18 mouse cellular contexts compared by ENCODE assay signal in genomic region chr6:39268647-39269428, GRCm38 (mm10).
A peak's percentile ranks its signal among the peaks of the same experiment; 100 is the strongest.
DNase-seq lines count a peak whose midpoint lies in the region; ATAC-seq lines count a peak whose summit lies in the region.
"Had no signal": no experiment of that assay in that cellular context is flagged by ENCODE, and none has a peak within 500 bp of the region (broad histone marks: within the 10 kb centered on the region; RNA-seq: fewer than 3 reads in every experiment).

No protein-coding gene starts in this region.

- 11% methylated on average over 7 of the region's 8 CpGs for WGBS in lung, embryonic 16.5 days
- WGBS in intestine, embryonic 16.5 days, result 20% methylated on average over 8 of the region's 8 CpGs
- 18% methylated on average over 8 of the region's 8 CpGs for WGBS in stomach, embryonic 16.5 days
- WGBS in hindbrain, embryonic 12.5 days, result 24% methylated on average over 7 of the region's 8 CpGs

- no peaks in the 10 kb centered on the region for H3K36me3 ChIP-seq in lung, embryonic 16.5 days (ENCODE audit: control insufficient read depth, insufficient read depth, low read length)
- H3K36me3 ChIP-seq in intestine, embryonic 16.5 days (ENCODE audit: control insufficient read depth, insufficient read depth, low read length), result no peaks in the 10 kb centered on the region
- H3K36me3 ChIP-seq in stomach, embryonic 16.5 days (ENCODE audit: control insufficient read depth, insufficient read depth, low read length), result no peaks in the 10 kb centered on the region
- no peaks in the 10 kb centered on the region; the same call in 1 of the 2 replicates for H3K36me3 ChIP-seq in hindbrain, embryonic 12.5 days
- H3K36me3 ChIP-seq: embryonic facial prominence, embryonic 13.5 days; liver, embryonic 13.5 days; neural tube, embryonic 12.5 days had no signal

- H3K9me3 ChIP-seq in lung, embryonic 16.5 days (ENCODE audit: control insufficient read depth, low read length), result 0 out of 2 replicates have a peak, but pooled peaks cover 4% of the 10 kb centered on the region
- H3K9me3 ChIP-seq in intestine, embryonic 16.5 days (ENCODE audit: control insufficient read depth, low read length), result no peaks in the 10 kb centered on the region
- H3K9me3 ChIP-seq in stomach, embryonic 16.5 days (replicated peaks; ENCODE audit: control insufficient read depth, low read length), result no peaks in the 10 kb centered on the region
- 0 out of 2 replicates have a peak, but pooled peaks cover 3% of the 10 kb centered on the region for H3K9me3 ChIP-seq in hindbrain, embryonic 12.5 days (replicated peaks)
- H3K9me3 ChIP-seq: embryonic facial prominence, embryonic 13.5 days; liver, embryonic 13.5 days; neural tube, embryonic 12.5 days had no signal

- DNase-seq in lung, postnatal 4 days, result no peak
- peak; percentile 55 for DNase-seq in ZHBTc4 (ENCODE audit: low read depth, low spot score)
- no peak for DNase-seq in layer of hippocampus, postnatal 36 days
- DNase-seq in ovary, postnatal 10 days (ENCODE audit: low spot score), result no peak
- DNase-seq: adrenal gland, postnatal 10 days; kidney, adult 9 months; left cerebral cortex, postnatal 4 days; liver, embryonic 13.5 days; thymus, postnatal 14 days had no signal

- H3K4me2 ChIP-seq in lung, embryonic 16.5 days (ENCODE audit: low read depth, low read length), result no peak overlapping the region
- H3K4me2 ChIP-seq in intestine, embryonic 16.5 days (ENCODE audit: low read depth, low read length), result no peak overlapping the region
- H3K4me2 ChIP-seq in stomach, embryonic 16.5 days (ENCODE audit: low read depth, low read length), result no peak overlapping the region; the same call in 1 of the 2 replicates
- H3K4me2 ChIP-seq in hindbrain, embryonic 12.5 days (replicated peaks), result no peak overlapping the region
- H3K4me2 ChIP-seq: embryonic facial prominence, embryonic 13.5 days; hindbrain, embryonic 14.5 days; liver, embryonic 13.5 days; neural tube, embryonic 12.5 days had no signal

- peak; percentile 13; the same call in 1 of the 2 replicates for ATAC-seq in lung, embryonic 16.5 days (ENCODE audit: low read depth)
- peak; percentile 26; the same call in 1 of the 2 replicates for ATAC-seq in intestine, embryonic 16.5 days
- peak; percentile 38 for ATAC-seq in stomach, embryonic 16.5 days (ENCODE audit: insufficient read depth, low FRiP score)
- no peak for ATAC-seq in hindbrain, embryonic 12.5 days (ENCODE audit: low FRiP score)
- ATAC-seq: midbrain, embryonic 16.5 days had no signal

- no peak overlapping the region for H3K4me3 ChIP-seq in lung, embryonic 16.5 days (ENCODE audit: low read length)
- H3K4me3 ChIP-seq in intestine, embryonic 16.5 days (ENCODE audit: low read length), result no peak overlapping the region
- H3K4me3 ChIP-seq in stomach, embryonic 16.5 days (replicated peaks; ENCODE audit: low read length), result no peak overlapping the region
- no peak overlapping the region for H3K4me3 ChIP-seq in hindbrain, embryonic 12.5 days
- H3K4me3 ChIP-seq: embryonic facial prominence, embryonic 13.5 days; liver, embryonic 13.5 days; neural tube, embryonic 12.5 days had no signal

- H3K9ac ChIP-seq in lung, embryonic 16.5 days (ENCODE audit: low read length), result peak overlapping the region; percentile 8; the same call in 1 of the 2 replicates
- 0 out of 2 replicates have a peak overlapping the region, but pooled peaks have one; percentile 10 for H3K9ac ChIP-seq in intestine, embryonic 16.5 days (ENCODE audit: low read depth, low read length)
- no peak overlapping the region for H3K9ac ChIP-seq in stomach, embryonic 16.5 days (ENCODE audit: low read length)
- H3K9ac ChIP-seq in hindbrain, embryonic 12.5 days, result no peak overlapping the region
- H3K9ac ChIP-seq: embryonic facial prominence, embryonic 13.5 days; hindbrain, embryonic 14.5 days; liver, embryonic 13.5 days; neural tube, embryonic 12.5 days had no signal

- no peak overlapping the region for H3K27ac ChIP-seq in lung, embryonic 16.5 days (ENCODE audit: low read length)
- 0 out of 2 replicates have a peak overlapping the region, but pooled peaks have one; percentile 14 for H3K27ac ChIP-seq in intestine, embryonic 16.5 days (ENCODE audit: low read length)
- H3K27ac ChIP-seq in stomach, embryonic 16.5 days (ENCODE audit: low read length), result peak overlapping the region; percentile 82
- no peak overlapping the region for H3K27ac ChIP-seq in hindbrain, embryonic 12.5 days
- H3K27ac ChIP-seq: embryonic facial prominence, embryonic 13.5 days; hindbrain, embryonic 14.5 days; liver, embryonic 13.5 days; macrophage; neural tube, embryonic 12.5 days had no signal

- no peaks in the 10 kb centered on the region for H3K27me3 ChIP-seq in lung, embryonic 16.5 days (ENCODE audit: control insufficient read depth, insufficient read depth, low read depth, low read length)
- H3K27me3 ChIP-seq in intestine, embryonic 16.5 days (replicated peaks; ENCODE audit: control insufficient read depth, insufficient read depth, low read length), result no peaks in the 10 kb centered on the region
- no peaks in the 10 kb centered on the region for H3K27me3 ChIP-seq in stomach, embryonic 16.5 days (ENCODE audit: control insufficient read depth, insufficient read depth, low read length)
- H3K27me3 ChIP-seq in hindbrain, embryonic 12.5 days, result no peaks in the 10 kb centered on the region
- H3K27me3 ChIP-seq: embryonic facial prominence, embryonic 13.5 days; liver, embryonic 13.5 days; neural tube, embryonic 12.5 days had no signal

- peaks cover 18% of the 10 kb centered on the region for H3K4me1 ChIP-seq in lung, embryonic 16.5 days (replicated peaks; ENCODE audit: control insufficient read depth, insufficient read depth, low read length)
- H3K4me1 ChIP-seq in intestine, embryonic 16.5 days (ENCODE audit: control insufficient read depth, insufficient read depth, low read length), result peaks cover 10% of the 10 kb centered on the region
- peaks cover 12% of the 10 kb centered on the region; the same call in 1 of the 2 replicates for H3K4me1 ChIP-seq in stomach, embryonic 16.5 days (ENCODE audit: control insufficient read depth, insufficient read depth, low read length)
- H3K4me1 ChIP-seq in hindbrain, embryonic 12.5 days, result 0 out of 2 replicates have a peak, but pooled peaks cover 5% of the 10 kb centered on the region
- H3K4me1 ChIP-seq: neural tube, embryonic 12.5 days had no signal

Comparison
In these comparisons a context has a peak if more than half of its experiments do, and no peak if none do; other contexts are left out.
1. H3K27ac ChIP-seq: peak in intestine, embryonic 16.5 days (single experiment) and stomach, embryonic 16.5 days (single experiment); none in lung, embryonic 16.5 days (single experiment) and hindbrain, embryonic 12.5 days (single experiment).
2. H3K9ac ChIP-seq: peak in lung, embryonic 16.5 days (single experiment) and intestine, embryonic 16.5 days (single experiment); none in stomach, embryonic 16.5 days (single experiment) and hindbrain, embryonic 12.5 days (single experiment).